Mouse (Mus musculus) heart, embryonic 16.5 days (tissue): Measurements from ENCODE around the gene Prpf40b. TPM values are rescaled to one million over a fixed set of nuclear protein-coding genes. Genes with fewer than 3 reads are reported as not detected.

Experiments
- ATAC-seq: fragments of 200-750 bp; cut with Nextera tagmentation; replicated peaks from 2 replicates; pipeline ENCODE4 v1.8.0; 2017; ENCODE audit warnings: moderate number of reproducible peaks; ENCODE audit not compliant: insufficient read depth, low FRiP score; ENCODE audit errors: extremely low read depth
- H3K27ac ChIP-seq: fragments of 300-500 bp; sonication (generic); 2 replicates; pipeline ENCODE4 v1.5.1; 2014; ENCODE audit warnings: mild to moderate bottlenecking, low read length, control low read depth, moderate library complexity
- H3K27me3 ChIP-seq: fragments of 300-500 bp; sonication (generic); 2 replicates; pipeline ENCODE4 v1.6.1; 2014; ENCODE audit warnings: low read length, mixed read lengths; ENCODE audit not compliant: control insufficient read depth, insufficient read depth
- H3K36me3 ChIP-seq: fragments of 300-500 bp; sonication (generic); 2 replicates; pipeline ENCODE4 v1.6.1; 2014; ENCODE audit not compliant: control insufficient read depth, insufficient read depth
- H3K4me1 ChIP-seq: fragments of 300-500 bp; sonication (generic); 2 replicates; pipeline ENCODE4 v1.6.1; 2014; ENCODE audit warnings: low read length, mixed read lengths; ENCODE audit not compliant: control insufficient read depth, insufficient read depth
- H3K4me2 ChIP-seq: fragments of 300-500 bp; sonication (generic); 2 replicates; pipeline ENCODE4 v1.6.1; 2014; ENCODE audit warnings: low read depth, mild to moderate bottlenecking, control low read depth, low read length
- H3K4me3 ChIP-seq: fragments of 300-500 bp; sonication (generic); 2 replicates; pipeline ENCODE4 v1.5.1; 2014; ENCODE audit warnings: mild to moderate bottlenecking, control low read depth, low read length
- H3K9ac ChIP-seq: fragments of 300-500 bp; sonication (generic); 2 replicates; pipeline ENCODE4 v1.6.1; 2014; ENCODE audit warnings: low read length, control low read depth
- H3K9me3 ChIP-seq: fragments of 300-500 bp; sonication (generic); replicated peaks from 2 replicates; pipeline ENCODE4 v1.6.1; 2016; ENCODE audit warnings: low read length; ENCODE audit not compliant: control insufficient read depth
- WGBS: fragments of 180-500 bp; shearing (Covaris S2); extraction: QIAGEN DNeasy Blood & Tissue Kit; methylation state at CpG from one replicate; pipeline ENCODE4 v1.1.7; 2014; 5-methylcytosine and 5-hydroxymethylcytosine counted together
- polyA plus RNA-seq: library from polyadenylated mRNA; unstranded; fragments of >200 nt; fragmentation: Nextera tagmentation; extraction: Ambion mirVana; gene quantifications from 2 replicates; pipeline ENCODE4 v1.2.1, GENCODE M21; 2015

The Prpf40b gene
- polyA plus RNA-seq, 1 experiment from 2014 or later: 36.0 TPM

GRCm38 (mm10) chr15:99253772-99254171, 41.1 kb upstream of the Prpf40b start:
- H3K27ac ChIP-seq: peak overlapping the region; percentile 67
- peaks cover 2% of the 10 kb centered on the region; the same call in 1 of the 2 replicates for H3K36me3 ChIP-seq
- peaks cover 33% of the 10 kb centered on the region for H3K4me1 ChIP-seq
- WGBS: 88% methylated on average over 6 of the region's 6 CpGs
- no peak overlapping the region for H3K4me3 ChIP-seq
- no peak overlapping the region for H3K9ac ChIP-seq
- no peaks in the 10 kb centered on the region for H3K27me3 ChIP-seq
- ATAC-seq: no peak
- no peak overlapping the region for H3K4me2 ChIP-seq
- no peaks in the 10 kb centered on the region for H3K9me3 ChIP-seq

GRCm38 (mm10) chr15:99254477-99255005, 40.3 kb upstream of the Prpf40b start:
- ATAC-seq: no peak
- Histone ChIP-seq H3K4me2 (no peak overlapping the region), H3K9ac (no peak overlapping the region; the same call in 1 of the 2 replicates), H3K36me3 (peaks cover under 1% of the 10 kb centered on the region; the same call in 1 of the 2 replicates), H3K27me3 (no peaks in the 10 kb centered on the region), H3K4me3 (no peak overlapping the region), H3K27ac (peak overlapping the region; percentile 74), H3K4me1 (peaks cover 34% of the 10 kb centered on the region), H3K9me3 (no peaks in the 10 kb centered on the region)
- WGBS: 66% methylated on average over 2 of the region's 2 CpGs

GRCm38 (mm10) chr15:99255241-99255749, 39.6 kb upstream of the Prpf40b start:
- Histone ChIP-seq H3K4me2 (no peak overlapping the region), H3K27ac (no peak overlapping the region; the same call in 1 of the 2 replicates), H3K27me3 (no peaks in the 10 kb centered on the region), H3K9ac (no peak overlapping the region), H3K9me3 (no peaks in the 10 kb centered on the region), H3K4me3 (no peak overlapping the region), H3K36me3 (no peaks in the 10 kb centered on the region), H3K4me1 (peaks cover 31% of the 10 kb centered on the region)
- 88% methylated on average over 6 of the region's 6 CpGs for WGBS
- no peak for ATAC-seq

GRCm38 (mm10) chr15:99259167-99259729, 35.6 kb upstream of the Prpf40b start:
- Histone ChIP-seq H3K9me3 (no peaks in the 10 kb centered on the region), H3K27me3 (no peaks in the 10 kb centered on the region), H3K27ac (peak overlapping the region; percentile 59), H3K4me1 (peaks cover 24% of the 10 kb centered on the region), H3K9ac (no peak overlapping the region), H3K36me3 (no peaks in the 10 kb centered on the region), H3K4me2 (peak overlapping the region; percentile 49), H3K4me3 (no peak overlapping the region)
- 0 out of 2 replicates have a peak, but pooled peaks have one; percentile 14 for ATAC-seq
- 60% methylated on average over 8 of the region's 8 CpGs for WGBS

- peak overlapping the region; percentile 62 for H3K4me2 ChIP-seq
- ATAC-seq: peak; percentile 61; the same call in 1 of the 2 replicates
- H3K27ac ChIP-seq: peak overlapping the region; percentile 59
- H3K36me3 ChIP-seq: no peaks in the 10 kb centered on the region
- peak overlapping the region; percentile 31; the same call in 1 of the 2 replicates for H3K4me3 ChIP-seq
- 6% methylated on average over 7 of the region's 10 CpGs for WGBS
- H3K9ac ChIP-seq: no peak overlapping the region
- no peaks in the 10 kb centered on the region for H3K27me3 ChIP-seq
- H3K9me3 ChIP-seq: no peaks in the 10 kb centered on the region
- H3K4me1 ChIP-seq: peaks cover 23% of the 10 kb centered on the region
Measured at GRCm38 (mm10) chr15:99259730-99260252, 35.1 kb upstream of the Prpf40b start.

GRCm38 (mm10) chr15:99262702-99263101, 32.2 kb upstream of the Prpf40b start:
- Histone ChIP-seq H3K9me3 (no peaks in the 10 kb centered on the region), H3K27me3 (no peaks in the 10 kb centered on the region), H3K27ac (peak overlapping the region; percentile 42; the same call in 1 of the 2 replicates), H3K4me2 (peak overlapping the region; percentile 17; the same call in 1 of the 2 replicates), H3K9ac (no peak overlapping the region), H3K36me3 (no peaks in the 10 kb centered on the region), H3K4me1 (peaks cover 19% of the 10 kb centered on the region; the same call in 1 of the 2 replicates), H3K4me3 (no peak overlapping the region)
- ATAC-seq: no peak
- 32% methylated on average over 10 of the region's 10 CpGs for WGBS

GRCm38 (mm10) chr15:99264363-99264762, 30.5 kb upstream of the Prpf40b start:
- Histone ChIP-seq H3K9me3 (no peaks in the 10 kb centered on the region), H3K9ac (peak overlapping the region; percentile 49; the same call in 1 of the 2 replicates), H3K27me3 (no peaks in the 10 kb centered on the region), H3K4me3 (no peak overlapping the region), H3K4me2 (no peak overlapping the region), H3K36me3 (no peaks in the 10 kb centered on the region), H3K4me1 (peaks cover 16% of the 10 kb centered on the region; the same call in 1 of the 2 replicates), H3K27ac (peak overlapping the region; percentile 19)
- ATAC-seq: no peak
- WGBS: 53% methylated on average over 2 of the region's 2 CpGs

- peak; percentile 82 for ATAC-seq
- H3K9me3 ChIP-seq: no peaks in the 10 kb centered on the region
- H3K4me3 ChIP-seq: no peak overlapping the region
- no peaks in the 10 kb centered on the region for H3K27me3 ChIP-seq
- H3K9ac ChIP-seq: no peak overlapping the region
- H3K4me1 ChIP-seq: peaks cover 9% of the 10 kb centered on the region; the same call in 1 of the 2 replicates
- H3K4me2 ChIP-seq: no peak overlapping the region
- 15% methylated on average over 4 of the region's 4 CpGs for WGBS
- H3K36me3 ChIP-seq: no peaks in the 10 kb centered on the region
- H3K27ac ChIP-seq: no peak overlapping the region
Measured at GRCm38 (mm10) chr15:99265679-99266078, 29.2 kb upstream of the Prpf40b start.

GRCm38 (mm10) chr15:99276095-99276494, 18.8 kb upstream of the Prpf40b start:
- no peak overlapping the region for H3K4me2 ChIP-seq
- H3K27ac ChIP-seq: no peak overlapping the region
- H3K4me3 ChIP-seq: no peak overlapping the region
- ATAC-seq: no peak
- no peaks in the 10 kb centered on the region for H3K36me3 ChIP-seq
- H3K9ac ChIP-seq: no peak overlapping the region
- no peaks in the 10 kb centered on the region for H3K9me3 ChIP-seq
- H3K4me1 ChIP-seq: no peaks in the 10 kb centered on the region; the same call in 1 of the 2 replicates
- WGBS: 83% methylated on average over 8 of the region's 8 CpGs
- H3K27me3 ChIP-seq: no peaks in the 10 kb centered on the region
